Mouse (Mus musculus) spleen, adult 2 months (tissue): ENCODE results near the gene Cep128.
A peak's percentile ranks its signal among the peaks of the same experiment; 100 is the strongest.

ENCODE experiments used
- CTCF ChIP-seq: fragments of 200-500 bp; IDR thresholded peaks from 2 replicates; pipeline ENCODE4 v1.5.1; 2011; ENCODE audit warnings: mild to moderate bottlenecking, inconsistent platforms; ENCODE audit not compliant: insufficient read depth, insufficient read length, insufficient replicate concordance; ENCODE audit errors: extremely low read depth
- POLR2A ChIP-seq: fragments of 200-500 bp; IDR thresholded peaks from 2 replicates; pipeline ENCODE4 v1.6.1; 2011; ENCODE audit warnings: low read depth, low read length, inconsistent platforms

DNA sequence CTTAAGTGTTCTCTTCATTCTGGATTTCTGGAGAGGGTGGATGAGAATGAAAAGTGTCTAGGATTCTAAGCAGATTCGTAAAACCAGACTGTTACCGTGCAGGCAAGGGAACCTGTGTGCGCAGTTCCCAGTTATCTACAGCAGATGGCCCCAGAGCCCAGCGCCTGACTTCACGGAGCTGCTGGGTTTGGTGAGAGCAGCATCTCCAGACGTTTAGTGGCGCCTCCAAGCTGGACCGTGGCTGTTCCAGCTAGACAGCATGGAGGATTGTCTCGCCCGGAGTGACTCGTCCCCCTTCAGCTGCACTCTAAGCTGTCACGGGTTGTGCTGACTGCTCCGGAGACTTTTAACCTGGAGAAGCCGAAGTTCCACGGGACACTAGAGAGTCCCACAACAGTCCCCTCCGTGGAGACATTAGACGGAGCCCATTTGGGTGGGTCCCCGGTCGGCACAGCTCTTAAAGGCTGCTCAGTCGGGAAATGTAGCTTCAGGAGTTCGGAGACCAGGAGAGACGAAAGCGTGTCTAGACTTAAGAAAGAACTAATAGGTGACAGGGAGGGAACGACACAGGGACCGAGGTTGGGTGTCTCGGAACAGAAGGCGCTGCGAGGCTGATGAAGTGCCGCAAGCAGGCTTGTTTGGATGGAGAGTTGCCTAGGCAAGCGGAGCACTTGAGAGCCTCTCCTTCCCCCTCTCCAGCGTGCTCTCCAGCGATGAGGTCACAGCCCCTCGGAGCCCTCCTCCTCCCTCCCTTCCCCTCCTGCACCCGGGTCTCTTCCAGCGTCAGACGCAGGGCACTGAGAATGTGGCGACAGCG lies 16.2 kb upstream of the Cep128 start:
- TF ChIP-seq POLR2A (no peak), CTCF (peak; percentile 65; the same call in 1 of the 2 replicates)
